Mouse (Mus musculus): ENCODE results near the gene Prr14l. TPM values are rescaled to one million over a fixed set of nuclear protein-coding genes. Genes with fewer than 3 reads are reported as not detected.
"Not testable (repeated sequence)": the region's sequence is repeated elsewhere in the genome, so short reads cannot be mapped to it uniquely, and the experiment has no call there.

Gene Prr14l
- total RNA-seq, 1 experiment from 2014 or later: 36.3 TPM

DNA sequence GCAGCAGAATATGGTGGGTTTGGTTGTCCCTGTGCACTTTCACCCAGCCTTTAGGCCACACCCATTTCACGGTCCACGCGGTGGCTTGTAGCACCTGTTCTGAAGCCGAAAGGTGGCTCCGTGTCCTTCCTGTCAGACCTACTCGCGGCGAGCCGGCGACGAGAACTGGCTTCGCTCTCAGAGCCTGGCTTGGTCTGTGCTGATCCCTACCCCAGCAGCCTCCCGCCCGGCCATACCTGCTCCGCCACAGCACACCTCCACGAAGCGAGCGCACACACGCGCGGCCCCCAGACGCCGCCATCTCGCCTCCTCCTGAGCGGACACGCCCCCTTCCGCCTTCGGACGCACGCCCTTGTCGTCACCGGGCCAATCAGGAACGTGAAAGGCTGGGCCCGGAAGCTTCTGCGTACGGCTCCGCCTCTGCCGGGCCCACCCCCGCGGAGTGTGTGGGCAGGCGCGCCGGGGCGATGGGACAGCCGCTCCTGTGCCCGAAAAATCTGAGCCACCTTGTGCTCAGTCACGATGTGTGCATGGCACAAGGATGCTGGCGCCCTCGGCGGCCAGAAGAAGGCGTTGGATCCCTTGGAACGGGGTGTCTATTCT lies 68.6 kb downstream of the Prr14l start, which contains the start of gene Pisd:
TSS of gene Pisd (minus strand) at position 334 of the 603 bp plus-strand sequence.
- DNase-seq: peak; percentile 95

DNA sequence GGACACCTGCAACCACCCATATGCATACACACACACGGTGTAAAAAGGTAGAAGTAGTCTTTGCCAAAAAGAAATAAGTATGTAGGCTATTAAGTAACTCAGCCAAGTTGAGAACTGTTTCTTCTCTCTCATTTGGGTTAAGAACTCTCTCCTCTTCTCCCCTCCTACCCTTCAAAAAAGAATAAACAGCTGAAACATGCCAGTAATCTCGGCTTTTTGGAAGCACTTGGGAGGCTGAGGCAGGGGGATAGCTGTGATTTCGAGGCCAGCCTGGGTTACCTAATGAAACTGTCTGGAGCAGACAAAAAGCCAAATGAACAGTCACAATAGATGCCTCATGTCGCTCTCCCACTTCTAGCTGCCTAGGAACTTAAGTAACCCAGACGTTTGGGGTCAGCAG lies 69.3 kb downstream of the Prr14l start:
- no peak for DNase-seq

DNA sequence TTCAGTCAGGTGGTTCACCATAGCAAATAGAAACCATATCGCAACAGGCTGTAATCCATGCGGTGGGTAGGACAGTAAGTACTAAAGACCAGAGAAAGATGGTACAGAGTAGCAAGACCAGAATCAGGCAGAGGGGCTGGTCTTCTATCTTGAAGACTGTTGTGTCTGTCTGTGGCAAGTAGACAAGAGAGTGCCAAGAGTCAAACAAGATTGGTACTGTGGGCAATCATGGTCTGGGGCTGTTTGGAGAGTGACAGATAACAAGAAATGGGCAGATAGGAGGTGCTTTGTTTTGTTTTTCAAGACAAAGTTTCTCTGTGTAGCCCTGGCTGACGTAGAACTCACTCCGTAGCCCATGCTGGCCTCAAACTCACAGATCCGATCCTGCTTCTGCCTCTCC lies 72.5 kb downstream of the Prr14l start:
- DNase-seq: no peak

DNA sequence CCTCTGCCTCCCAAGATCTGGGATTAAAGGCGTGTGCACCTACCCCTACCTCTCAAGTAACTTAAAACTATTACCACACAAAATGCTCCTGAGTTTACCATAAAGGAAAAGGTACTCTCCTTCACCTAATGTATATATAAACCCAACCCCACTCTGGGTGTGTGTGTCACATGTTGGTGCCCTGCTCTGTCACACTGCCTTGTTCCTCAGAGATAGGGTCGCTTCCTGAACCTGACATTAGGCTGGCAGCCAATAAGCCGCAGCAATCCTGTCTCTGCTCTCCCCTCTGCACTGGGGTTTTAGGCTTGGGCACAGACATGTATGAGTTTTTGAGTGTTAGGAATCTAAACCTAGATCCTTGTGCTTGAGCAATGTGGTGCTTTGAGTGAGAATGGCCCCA lies 75.9 kb downstream of the Prr14l start:
- DNase-seq: no peak

DNA sequence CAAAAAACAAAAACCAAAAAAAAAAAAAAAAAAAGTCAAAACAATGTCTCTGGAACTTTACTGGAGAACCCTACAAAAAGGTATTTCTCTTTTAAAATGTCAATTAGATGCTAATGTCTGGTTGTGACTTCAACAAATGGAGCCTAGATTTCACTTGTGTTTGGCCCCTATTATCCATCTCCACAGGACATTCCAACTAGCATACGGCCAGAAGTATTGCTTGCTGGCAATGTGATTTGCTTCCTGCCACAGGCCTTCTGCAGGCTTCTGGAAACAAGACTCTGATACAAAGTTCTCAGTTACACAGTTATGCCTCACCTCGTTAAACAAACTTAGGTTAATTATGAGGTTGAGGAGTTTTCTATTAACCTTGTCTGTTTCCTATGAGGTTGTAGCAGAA lies 81.7 kb downstream of the Prr14l start:
- no peak for DNase-seq

DNA sequence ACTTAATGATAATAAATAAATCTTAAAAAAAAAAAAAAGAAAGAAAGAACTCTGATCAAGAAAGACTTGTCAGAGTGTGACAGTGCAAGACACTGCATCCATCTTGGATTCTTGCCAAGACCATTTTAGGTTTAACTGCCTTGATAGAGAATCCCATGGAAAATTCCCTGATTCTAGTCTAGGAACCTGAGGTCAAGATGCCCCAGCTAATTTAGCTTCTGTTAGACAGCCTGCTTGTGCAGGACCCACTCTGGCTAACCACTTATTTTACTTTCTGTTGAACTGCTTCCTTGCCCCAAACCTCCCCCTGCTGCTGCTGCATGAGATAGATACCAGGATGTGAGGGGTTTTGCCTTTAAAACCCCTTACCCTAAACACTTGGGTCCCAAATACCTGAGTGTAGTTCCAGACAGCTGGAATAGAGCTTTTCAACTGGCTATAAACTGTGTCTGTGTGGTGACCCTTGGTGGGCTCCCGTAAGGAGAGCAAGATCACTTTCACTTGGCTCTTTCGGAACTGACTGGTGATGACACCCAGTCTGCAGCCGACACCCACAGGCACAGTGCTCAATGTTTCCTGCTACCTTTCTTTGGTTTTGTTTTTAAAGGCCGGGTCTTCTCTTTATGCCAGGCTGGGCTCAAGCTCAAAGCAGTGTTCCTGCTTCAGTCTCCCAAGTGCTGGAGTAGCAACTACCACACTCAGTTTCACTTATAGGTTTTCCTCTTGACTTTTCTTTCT lies 86.3 kb downstream of the Prr14l start:
- DNase-seq: no peak

DNA sequence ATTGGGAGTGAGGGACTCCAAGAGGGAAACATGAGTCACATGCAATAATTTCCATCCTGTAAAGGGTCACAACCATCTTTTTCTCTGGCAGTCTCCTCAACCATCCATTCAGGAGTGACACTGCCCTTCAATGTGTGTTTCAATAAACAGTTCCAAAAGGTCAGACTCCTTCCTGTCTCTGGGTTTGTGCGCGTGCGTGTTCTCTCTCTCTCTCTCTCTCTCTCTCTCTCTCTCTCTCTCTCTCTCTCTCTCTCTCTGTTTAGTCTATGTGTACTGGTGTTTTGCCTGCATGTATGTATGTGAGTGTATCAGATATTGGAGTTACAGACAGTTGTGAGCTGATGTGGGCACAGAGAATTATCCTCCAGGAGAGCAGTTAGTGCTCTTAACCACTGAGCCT lies 87.1 kb downstream of the Prr14l start:
- DNase-seq: no peak

DNA sequence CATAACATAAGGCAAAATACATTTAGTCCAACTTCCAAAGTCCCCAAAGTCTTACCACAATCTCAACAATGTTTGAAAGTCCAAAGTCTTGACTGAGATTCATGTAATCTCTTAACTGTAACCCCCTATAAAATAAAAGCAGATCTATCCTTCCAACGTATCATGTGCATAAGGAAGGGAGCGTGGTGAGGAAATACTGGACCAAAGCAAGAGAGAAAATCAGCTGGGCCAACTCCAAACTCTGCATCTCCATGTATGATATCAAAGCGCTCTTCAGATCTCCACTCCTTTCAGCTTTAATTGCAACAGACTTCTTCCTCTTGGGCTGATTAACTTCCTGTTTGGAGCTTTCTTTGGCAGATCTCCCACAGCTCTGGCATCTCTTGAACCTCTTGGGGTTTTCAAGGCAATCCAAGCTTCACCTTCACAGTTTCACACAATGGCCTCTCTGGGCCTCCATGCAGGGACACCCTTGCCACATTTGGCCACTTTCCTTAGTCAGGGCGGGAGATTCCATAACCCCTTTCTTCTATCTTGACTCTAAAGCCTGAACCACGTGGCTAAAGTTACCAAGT lies 92.4 kb downstream of the Prr14l start:
- no peak for DNase-seq

DNA sequence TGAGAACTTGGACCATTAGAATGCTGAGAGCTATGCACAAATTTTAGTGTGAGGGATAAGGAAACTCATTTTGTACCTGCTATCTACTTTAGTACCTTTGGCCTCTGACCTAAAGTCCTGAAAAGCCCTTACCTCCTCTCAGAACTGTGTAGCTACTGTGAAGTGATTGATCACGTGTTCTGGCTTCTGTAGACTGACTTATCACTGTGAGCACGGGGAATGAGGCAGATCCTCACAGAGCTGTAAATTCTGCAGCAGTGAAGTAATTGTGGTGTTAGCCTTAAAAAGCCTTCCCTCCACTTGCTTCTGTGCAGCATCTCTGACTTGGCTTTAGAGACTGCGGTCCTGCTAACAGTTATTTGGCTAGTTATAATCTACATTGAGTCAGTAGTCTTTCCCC lies 93.3 kb downstream of the Prr14l start:
- DNase-seq: no peak

DNA sequence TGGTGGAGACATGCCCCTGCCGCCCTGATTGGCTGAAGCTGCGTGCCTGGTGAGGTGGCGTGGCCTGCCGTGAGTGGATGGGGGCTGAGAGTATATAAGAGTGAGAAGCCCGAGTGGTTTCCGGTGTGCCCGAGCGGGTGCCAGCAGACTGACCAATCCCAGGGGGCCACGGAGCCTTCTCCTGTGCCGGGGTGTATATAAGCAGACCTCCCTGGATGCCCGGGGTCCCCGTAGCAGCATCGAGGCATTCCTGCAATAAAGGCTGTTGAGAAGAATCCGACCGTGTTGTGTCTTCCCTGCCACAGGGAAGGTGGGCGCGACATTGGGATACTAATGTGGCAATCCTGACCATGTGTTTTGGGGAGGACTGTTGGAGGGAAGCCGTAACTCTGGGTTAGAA lies 93.7 kb downstream of the Prr14l start:
- not testable (repeated sequence) for DNase-seq

DNA sequence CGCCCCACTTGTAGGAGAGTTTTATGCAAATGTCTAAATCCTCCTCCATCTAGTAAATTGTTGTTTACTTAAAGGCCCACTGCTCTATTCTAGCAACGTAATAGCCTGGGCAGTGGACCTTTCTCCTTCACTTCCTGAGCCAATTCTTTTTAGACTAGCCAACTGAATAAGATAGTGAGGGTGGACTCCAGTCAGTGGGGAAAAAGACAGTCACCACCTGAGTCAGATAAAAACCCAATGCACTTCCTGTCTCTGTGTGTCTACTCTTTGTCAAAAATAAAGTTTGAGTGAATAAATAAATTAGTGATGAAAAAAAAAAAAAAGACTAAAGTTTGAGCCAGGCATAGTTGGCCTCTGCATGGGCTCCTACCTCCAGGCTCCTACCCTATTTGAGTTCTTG lies 94.4 kb downstream of the Prr14l start:
- DNase-seq: no peak

DNA sequence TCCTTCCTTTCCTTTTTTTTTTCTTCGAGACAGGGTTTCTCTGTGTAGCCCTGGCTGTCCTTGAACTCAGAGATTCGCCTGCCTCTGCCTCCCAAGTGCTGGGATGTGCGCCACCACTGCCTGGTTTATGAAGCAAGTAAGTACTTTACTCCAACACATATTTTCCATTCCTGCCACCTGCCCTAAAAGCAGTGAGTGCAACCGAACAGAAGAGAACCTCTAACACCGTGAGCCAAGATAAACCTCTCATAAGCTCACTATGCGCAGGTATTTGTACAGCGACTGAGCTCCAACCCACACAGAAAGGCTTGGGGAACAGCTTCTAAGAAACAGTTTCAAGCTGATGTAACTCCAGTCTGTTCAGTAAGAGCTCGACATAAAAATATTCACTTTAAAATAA lies 97.9 kb downstream of the Prr14l start:
- DNase-seq: no peak

DNA sequence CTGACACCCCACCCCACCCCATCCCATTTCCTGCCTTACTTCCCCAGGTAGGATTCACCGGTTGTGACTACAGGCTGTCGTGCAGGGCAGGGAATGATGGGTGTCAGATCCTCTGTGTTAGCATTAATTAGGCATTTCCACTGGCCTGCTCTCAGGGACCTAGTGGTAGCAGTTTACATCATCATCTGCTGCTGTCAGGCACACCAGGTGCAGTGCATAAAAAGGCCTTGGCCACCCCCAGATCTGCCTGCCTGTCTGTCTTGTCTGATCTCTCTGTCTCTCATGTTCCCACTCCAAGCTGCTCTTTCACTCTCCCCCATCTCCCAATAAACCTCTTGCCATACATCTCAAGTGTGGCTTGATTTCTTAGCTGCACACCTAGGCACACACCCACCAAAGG lies 102.3 kb downstream of the Prr14l start:
- DNase-seq: no peak

DNA sequence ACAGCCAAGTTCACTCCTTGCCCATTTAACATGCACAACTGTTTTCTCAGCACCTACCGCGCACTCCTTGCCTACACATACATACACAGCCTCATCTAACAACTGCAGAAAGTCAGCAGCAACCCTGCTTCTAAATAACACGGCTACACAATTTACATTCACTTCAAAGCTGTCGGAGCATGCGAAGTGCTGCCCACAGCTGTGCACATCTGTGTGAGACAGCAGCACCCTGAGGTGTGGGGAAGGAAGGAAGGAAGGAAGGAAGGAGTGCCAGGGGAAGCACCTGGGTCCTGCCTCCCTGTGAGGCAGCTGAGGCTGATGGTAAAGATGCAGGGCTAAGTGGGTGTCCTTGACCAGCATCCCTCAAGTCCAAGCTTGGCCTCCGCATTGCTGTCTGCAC lies 105.1 kb downstream of the Prr14l start:
- DNase-seq: no peak

DNA sequence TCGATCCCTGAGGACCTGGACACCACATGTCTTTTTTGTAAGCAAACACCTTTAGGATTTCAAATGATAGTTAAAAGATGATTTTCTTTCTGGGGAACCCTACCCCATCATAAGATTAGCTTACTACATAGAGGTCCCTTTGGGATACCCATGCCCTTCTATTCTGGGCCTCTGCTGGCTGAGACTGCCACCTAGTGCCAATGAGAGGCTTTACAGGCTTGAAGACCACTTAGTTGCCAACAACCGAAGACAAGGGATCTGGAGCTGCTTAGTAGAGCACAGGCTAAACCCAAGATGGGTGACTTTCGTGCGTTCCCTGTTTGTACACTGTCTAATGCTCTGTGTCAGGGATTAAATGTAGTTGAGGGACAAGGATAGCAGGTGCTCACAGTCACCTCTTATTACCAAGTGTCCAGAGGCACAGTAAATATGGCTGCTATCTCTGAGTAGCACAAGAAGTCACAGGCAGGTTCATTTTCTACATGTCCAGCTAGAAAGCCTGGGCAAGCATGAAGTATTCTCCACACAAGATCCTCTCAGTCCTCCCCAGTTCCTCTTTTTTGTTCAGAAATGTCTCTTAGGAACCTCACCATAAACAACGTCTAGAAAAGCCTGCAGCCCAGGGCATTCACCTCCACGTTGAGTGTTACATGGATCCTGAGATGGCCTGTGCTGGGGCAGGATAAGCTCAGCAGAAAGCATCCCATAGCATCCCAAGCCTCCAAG lies 106.2 kb downstream of the Prr14l start:
- DNase-seq: peak; percentile 41

DNA sequence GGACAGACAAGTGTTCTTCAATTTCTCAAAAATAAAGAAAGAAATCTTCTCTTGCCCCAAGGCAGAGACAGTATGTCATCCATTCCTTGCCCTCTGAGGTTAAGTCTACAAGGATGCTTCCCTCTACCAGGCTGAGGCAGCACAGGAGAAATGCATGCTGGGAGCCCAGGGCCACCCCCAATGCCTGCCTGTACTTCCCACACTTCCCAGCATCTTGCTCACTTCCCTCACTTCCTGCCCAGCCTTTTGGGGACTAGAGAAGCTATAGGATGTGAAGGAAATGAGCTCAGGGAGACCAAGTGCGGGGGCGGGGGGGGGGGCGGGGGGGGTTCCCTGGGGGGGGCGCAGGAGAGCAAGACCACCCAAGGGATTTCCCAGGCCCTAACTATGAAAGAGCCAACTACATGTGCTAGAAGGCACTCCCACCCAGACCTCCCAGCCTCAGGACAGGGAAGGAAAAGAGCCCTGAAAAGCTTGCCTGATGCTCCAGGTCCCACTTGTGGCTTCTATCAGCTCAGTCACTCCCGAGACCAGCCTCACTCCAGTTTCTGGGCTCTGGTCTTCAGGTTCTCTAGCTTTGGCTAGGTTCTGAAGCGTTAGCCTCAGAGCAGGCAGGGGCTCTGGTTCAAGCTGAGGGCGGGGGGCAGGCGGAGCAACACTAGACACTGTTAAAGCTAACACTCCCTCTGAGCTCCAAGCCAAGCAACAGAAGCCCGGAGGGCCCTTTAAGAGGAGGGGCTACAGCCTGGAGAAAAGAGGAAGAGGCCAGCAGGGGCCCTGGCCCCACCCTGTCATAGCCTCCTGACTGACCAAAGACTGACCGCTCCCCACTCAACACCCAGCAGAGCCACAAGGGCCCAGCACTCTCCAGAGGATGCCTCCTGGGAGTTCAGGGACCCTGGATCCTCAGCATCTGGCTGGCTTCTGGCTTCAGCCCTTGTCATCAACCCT lies 108.1 kb downstream of the Prr14l start:
- peak; percentile 67 for DNase-seq

DNA sequence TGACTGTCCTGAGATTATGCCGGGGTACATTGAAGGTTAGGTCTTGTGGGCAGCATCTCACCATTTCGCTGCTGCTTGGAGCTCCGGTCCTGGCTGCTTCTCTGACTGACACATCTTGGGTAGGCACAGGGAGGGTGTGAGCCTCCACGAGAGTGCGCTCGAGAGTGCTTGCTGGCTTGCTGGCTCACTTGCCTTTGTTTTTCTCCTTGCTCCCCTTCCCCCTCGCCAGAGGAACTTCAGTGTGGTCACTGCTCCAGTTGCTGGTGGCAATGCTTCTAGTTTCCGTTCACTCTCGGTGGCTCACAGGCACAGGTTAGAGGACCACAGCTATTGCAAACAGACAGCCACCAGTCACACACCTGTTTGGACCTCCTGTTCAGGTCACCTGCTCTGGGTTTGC lies 111.9 kb downstream of the Prr14l start:
- DNase-seq: no peak

DNA sequence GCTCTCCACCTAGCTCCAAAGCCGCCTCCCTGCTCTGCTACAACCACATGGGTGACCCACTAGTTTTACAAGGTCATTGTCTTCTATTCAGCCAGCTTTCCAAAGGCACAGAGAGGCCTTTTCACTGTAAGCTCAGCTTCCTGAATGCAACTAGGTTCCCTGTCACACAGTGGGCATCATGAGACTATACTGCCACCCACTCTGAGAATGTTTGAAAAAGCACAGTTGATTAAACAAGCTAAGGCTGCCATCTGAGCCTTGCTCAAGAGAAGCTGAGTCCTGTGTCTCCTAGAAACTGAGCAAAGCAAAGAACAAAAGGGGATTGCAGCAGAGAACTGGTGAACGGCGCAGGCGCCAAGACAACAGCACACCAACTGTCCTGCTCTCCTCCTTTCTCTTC lies 112.7 kb downstream of the Prr14l start:
- not testable (repeated sequence) for DNase-seq

DNA sequence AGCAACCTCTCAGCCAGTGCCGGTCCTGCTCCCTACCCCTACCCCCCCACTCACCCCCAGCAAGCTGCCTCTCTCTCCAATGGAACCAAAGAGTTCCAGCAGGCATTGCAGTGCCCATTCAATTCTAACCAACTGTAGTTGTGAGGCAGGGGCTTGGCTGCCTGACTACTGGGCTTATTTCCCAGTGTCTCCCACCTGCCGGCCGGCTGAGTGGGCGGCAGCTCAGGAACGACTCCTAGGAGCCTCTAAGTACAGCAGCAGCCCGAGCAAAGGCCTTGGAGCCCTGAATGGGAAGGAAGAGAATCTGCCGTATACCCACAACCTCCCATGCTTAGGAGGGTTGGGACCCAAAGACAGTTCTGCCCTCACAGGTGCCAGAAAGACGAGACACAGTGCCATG lies 113.2 kb downstream of the Prr14l start:
- not testable (repeated sequence) for DNase-seq

DNA sequence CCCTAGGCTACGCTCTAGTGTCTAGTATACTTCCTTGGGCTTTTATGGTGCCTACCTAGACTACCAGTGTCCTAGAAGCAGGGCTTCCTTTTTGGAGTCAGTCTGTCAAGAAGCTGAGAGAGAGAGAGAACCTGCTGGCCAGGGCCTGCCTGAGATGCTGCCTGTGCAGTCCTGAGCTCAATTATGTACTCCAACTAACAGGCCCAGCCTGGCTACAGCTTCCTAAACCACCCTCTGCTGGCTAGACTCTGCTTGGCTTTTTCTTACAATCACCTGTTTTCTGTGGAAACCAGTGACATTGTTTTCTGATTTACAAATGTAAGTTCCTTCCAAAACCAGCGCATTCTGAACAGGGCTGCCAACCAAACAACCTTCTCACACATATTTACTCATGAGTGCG lies 113.9 kb downstream of the Prr14l start:
- DNase-seq: no peak

Measured in adrenal gland, postnatal 25 days (tissue).